Mouse (Mus musculus) B cell, adult 62 days (primary cell): ENCODE measurements around the gene Arl4a. TPM values are rescaled to one million over a fixed set of nuclear protein-coding genes. Genes with fewer than 3 reads are reported as not detected.

Experiments used
- total RNA-seq: library from RNA; stranded (reverse); gene quantifications from 4 replicates; pipeline ENCODE4 v1.2.4, GENCODE M21; 2023

Arl4a gene
- total RNA-seq: 50.0 to 56.6 TPM (median 55.0 TPM) in 4 replicates

GRCm38 (mm10) chr12:40037876-40038463, at the start of gene Arl4a:
Arl4a (minus strand) TSS chr12:40038025.

Other genes with a start within 250 kb of the Arl4a start
- gene Scin, start 96.2 kb upstream of the Arl4a start, total RNA-seq: 0.25 to 0.49 TPM in 2 of 4 replicates, not detected in the others
- 1.3 to 2.0 TPM (median 1.6 TPM) in 4 replicates for gene Lsmem1, start 161.5 kb upstream of the Arl4a start, total RNA-seq
- gene Ifrd1, start 210.5 kb upstream of the Arl4a start, total RNA-seq: 514 to 611 TPM (median 562 TPM) in 4 replicates